Mouse (Mus musculus): ENCODE results near the gene Rab2b. TPM values are rescaled to one million over a fixed set of nuclear protein-coding genes. Genes with fewer than 3 reads are reported as not detected.
A peak's percentile ranks its signal among the peaks of the same experiment; 100 is the strongest.

Rab2b gene
- polyA plus RNA-seq (2016; fragmentation: Nextera tagmentation; extraction: Ambion mirVana): 22.7 and 25.8 TPM in 2 replicates

GRCm38 (mm10) chr14:52278932-52279746 lies at the start of gene Rab2b, which contains the start of gene Tox4:
Gene Rab2b (minus strand): TSS chr14:52279545.
Gene Tox4 (plus strand): TSS chr14:52279146.
- Histone ChIP-seq H3K27me3 (replicated peaks; ENCODE audit: low read depth, poor library complexity, severe bottlenecking) (no peaks in the 10 kb centered on the region), H3K27ac (replicated peaks) (peak within 1 kb of the TSS; percentile 87), H3K4me3 (peak within 1 kb of the TSS; percentile 75), H3K36me3 (replicated peaks) (peaks cover 25% of the 10 kb centered on the region), H3K4me1 (peaks cover 17% of the 10 kb centered on the region), H3K9me3 (no peaks in the 10 kb centered on the region)
- DNase-seq (ENCODE audit: low spot score): peak; percentile 99
- under 1% methylated on average over 66 of the region's 66 CpGs for WGBS

DNA sequence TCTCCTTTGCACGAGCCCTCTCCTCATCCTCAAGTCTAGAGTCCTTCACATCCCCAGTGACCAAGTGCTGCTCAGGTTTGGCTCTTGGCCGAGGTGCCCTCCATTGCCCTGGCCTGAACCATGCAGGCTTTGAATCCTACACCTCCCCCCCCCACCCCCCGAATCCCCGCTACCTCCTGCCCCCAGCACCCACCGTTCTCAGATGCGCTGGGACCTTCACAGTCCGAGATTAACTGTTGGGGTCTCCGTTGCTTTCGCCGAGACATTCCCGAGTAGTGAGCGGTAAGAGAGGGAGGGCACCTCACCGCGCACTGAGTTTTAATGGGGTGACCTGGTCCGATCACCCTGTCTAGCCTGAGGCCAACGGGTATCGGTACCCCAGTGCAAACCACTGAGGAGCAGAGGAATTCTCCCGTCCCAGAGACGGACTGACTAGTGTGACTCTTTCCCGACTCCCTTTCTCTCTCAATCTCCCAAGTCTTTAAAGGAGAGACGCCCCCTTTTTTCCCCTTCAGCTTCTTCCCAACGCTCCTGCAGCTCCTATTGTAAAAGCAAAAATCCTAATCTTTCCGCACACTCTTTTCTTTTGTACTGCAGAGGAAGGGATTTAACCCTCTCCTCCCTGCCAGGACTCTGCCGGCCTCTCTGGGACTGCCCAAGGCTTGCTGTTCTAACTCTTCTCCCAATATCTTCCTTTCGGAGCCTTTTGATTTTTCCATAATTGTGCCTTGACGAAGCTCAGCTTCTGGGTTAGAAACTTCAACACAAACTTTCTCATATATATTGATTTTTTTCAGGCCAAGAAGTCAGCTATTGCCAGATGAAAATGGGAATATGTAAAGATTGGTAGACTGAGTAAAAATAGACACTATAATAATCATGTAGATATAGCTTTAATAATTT lies 48.8 kb upstream of the Rab2b start, which contains the start of gene Sall2:
Sall2 (minus strand) TSS at position 853 of the 903 bp plus-strand sequence.
- peaks cover 28% of the 10 kb centered on the region for H3K27me3 ChIP-seq (replicated peaks; ENCODE audit: low read depth, poor library complexity, severe bottlenecking)
- no peaks in the 10 kb centered on the region for H3K9me3 ChIP-seq
- H3K36me3 ChIP-seq (replicated peaks): no peaks in the 10 kb centered on the region
- peak; percentile 52 for DNase-seq (ENCODE audit: low spot score)
- H3K4me1 ChIP-seq: peaks cover 49% of the 10 kb centered on the region
- peak within 1 kb of the TSS; percentile 87 for H3K27ac ChIP-seq (replicated peaks)
- under 1% methylated on average over 26 of the region's 26 CpGs for WGBS
- peak within 1 kb of the TSS; percentile 70 for H3K4me3 ChIP-seq

GRCm38 (mm10) chr14:52327375-52327901 lies 48.1 kb upstream of the Rab2b start:
- DNase-seq (ENCODE audit: low spot score): peak; percentile 49
- WGBS: under 1% methylated on average over 14 of the region's 14 CpGs
- Histone ChIP-seq H3K4me1 (peaks cover 49% of the 10 kb centered on the region), H3K9me3 (no peaks in the 10 kb centered on the region), H3K27ac (replicated peaks) (peak overlapping the region; percentile 87), H3K27me3 (replicated peaks; ENCODE audit: low read depth, poor library complexity, severe bottlenecking) (peaks cover 28% of the 10 kb centered on the region), H3K4me3 (peak overlapping the region; percentile 70), H3K36me3 (replicated peaks) (no peaks in the 10 kb centered on the region)

- H3K4me3 ChIP-seq: peak overlapping the region; percentile 70
- WGBS: 7% methylated on average over 4 of the region's 4 CpGs
Measured at GRCm38 (mm10) chr14:52325890-52326289, 46.5 kb upstream of the Rab2b start.

DNA sequence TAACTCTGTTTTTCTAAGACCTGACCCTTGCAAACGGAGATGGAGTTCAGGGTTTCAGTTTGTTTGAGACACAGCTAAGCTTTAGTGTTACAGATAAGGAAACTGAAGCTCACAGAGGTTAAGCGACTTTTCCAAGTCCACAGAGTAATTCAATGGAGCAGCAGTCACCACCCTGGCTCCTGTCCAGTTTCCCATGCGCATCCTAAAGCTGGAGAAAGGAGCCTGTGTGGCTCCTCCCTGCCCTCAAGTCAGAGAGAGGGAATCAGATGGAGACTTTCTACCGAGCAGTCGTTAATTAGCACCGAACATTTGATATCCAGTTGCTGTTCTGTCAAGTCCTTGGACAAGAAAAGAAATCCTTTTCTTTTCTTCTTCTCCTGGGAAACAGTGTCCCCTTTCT lies 40.0 kb upstream of the Rab2b start:
- Histone ChIP-seq H3K9me3 (no peaks in the 10 kb centered on the region; the same call in 1 of the 2 replicates), H3K27me3 (replicated peaks; ENCODE audit: low read depth, poor library complexity, severe bottlenecking) (no peaks in the 10 kb centered on the region), H3K36me3 (replicated peaks) (peaks cover 10% of the 10 kb centered on the region), H3K4me3 (no peak overlapping the region), H3K4me1 (peaks cover 30% of the 10 kb centered on the region), H3K27ac (replicated peaks) (no peak overlapping the region)
- WGBS: 63% methylated on average over 6 of the region's 6 CpGs
- no peak for DNase-seq (ENCODE audit: low spot score)

More at GRCm38 (mm10) chr14:52325890-52326289, 46.5 kb upstream of the Rab2b start:
- Histone ChIP-seq H3K9me3 (no peaks in the 10 kb centered on the region), H3K4me1 (peaks cover 36% of the 10 kb centered on the region), H3K27me3 (replicated peaks; ENCODE audit: low read depth, poor library complexity, severe bottlenecking) (peaks cover 28% of the 10 kb centered on the region), H3K27ac (replicated peaks) (peak overlapping the region; percentile 48; the same call in 1 of the 2 replicates), H3K36me3 (replicated peaks) (no peaks in the 10 kb centered on the region)
- DNase-seq (ENCODE audit: low spot score): peak; percentile 34

DNA sequence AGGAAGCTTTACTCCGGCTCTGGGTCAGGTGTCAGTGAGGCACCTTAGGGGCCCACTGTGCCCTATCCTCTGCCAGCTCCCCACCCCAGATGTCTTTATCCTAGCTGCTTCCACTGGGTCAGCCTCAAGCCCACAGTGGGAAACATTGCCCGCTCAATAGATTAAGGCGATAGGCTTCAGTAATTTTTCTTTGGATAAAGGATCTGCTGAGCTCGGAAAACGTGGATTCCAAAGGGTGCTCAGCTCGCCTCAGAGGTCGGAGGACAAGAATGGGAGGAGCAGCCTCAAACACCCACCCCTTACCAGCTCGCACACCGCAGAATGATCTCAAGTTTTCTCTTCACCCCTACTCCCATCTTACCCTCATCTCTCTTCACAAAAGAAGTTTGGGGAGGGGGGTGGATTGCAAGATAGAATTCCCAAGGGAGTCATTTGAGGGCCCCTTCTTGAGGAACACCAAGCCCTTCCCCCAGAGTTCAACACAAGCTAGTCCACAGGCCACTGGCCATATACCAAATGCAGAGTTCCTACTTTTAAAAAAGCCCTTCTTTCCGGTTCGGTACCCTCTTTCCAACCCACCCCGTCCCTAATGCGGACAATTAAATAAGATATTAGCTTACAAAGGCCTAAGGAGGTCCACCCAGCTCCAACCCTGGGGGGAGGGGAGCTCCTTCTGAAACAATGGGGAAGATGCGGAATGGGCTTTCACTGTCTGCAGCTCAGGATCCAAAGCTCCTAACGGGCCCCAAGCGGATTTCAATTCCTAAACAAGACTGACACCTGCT lies 37.3 kb upstream of the Rab2b start:
- no peak for DNase-seq (ENCODE audit: low spot score)
- Histone ChIP-seq H3K4me3 (peak overlapping the region; percentile 87), H3K4me1 (peaks cover 56% of the 10 kb centered on the region), H3K27ac (replicated peaks) (peak overlapping the region; percentile 99), H3K27me3 (replicated peaks; ENCODE audit: low read depth, poor library complexity, severe bottlenecking) (no peaks in the 10 kb centered on the region), H3K36me3 (replicated peaks) (peaks cover 37% of the 10 kb centered on the region), H3K9me3 (peaks cover 16% of the 10 kb centered on the region)
- 3% methylated on average over 16 of the region's 16 CpGs for WGBS

DNA sequence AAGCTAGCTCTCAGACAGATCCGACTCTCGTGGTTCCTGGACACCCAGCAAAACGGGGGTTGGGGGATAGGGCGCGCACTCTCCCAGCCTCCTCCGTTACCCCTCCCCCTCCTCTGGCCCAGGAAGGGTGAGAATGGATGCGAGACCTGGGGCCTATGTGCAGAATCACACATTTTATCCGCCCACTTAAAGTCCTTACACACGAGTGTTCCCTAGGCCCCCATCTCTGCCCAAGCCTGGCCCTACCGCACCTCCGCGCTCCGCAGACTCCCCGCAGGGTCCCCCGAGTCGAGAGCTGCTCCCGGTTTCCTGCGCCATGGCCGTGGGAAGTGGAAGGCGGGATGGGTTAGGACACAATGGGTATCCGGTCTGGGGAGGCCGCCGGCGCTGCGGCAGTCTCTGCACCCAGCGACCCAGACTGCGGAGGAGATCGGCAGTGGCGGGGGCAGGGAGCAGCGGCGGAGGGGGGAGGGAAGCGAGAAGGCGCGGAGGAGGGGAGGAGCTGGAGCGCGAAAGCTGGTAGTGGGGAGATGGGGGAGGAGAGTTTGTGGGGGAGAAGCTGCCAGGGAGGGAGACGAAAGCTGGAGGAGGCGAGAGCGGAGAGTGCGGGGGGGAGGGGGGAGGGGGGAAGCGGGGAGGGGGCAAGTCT lies 36.6 kb upstream of the Rab2b start:
- H3K9me3 ChIP-seq: peaks cover 16% of the 10 kb centered on the region
- H3K4me3 ChIP-seq: peak overlapping the region; percentile 87
- WGBS: under 1% methylated on average over 38 of the region's 41 CpGs
- no peaks in the 10 kb centered on the region for H3K27me3 ChIP-seq (replicated peaks; ENCODE audit: low read depth, poor library complexity, severe bottlenecking)
- H3K27ac ChIP-seq (replicated peaks): peak overlapping the region; percentile 99
- H3K36me3 ChIP-seq (replicated peaks): peaks cover 44% of the 10 kb centered on the region
- peaks cover 61% of the 10 kb centered on the region for H3K4me1 ChIP-seq
- DNase-seq (ENCODE audit: low spot score): peak; percentile 90

- Histone ChIP-seq H3K9me3 (peaks cover 19% of the 10 kb centered on the region), H3K36me3 (replicated peaks) (peaks cover 50% of the 10 kb centered on the region), H3K27me3 (replicated peaks; ENCODE audit: low read depth, poor library complexity, severe bottlenecking) (no peaks in the 10 kb centered on the region), H3K27ac (replicated peaks) (peak overlapping the region; percentile 99), H3K4me3 (peak overlapping the region; percentile 87), H3K4me1 (peaks cover 61% of the 10 kb centered on the region)
- no peak for DNase-seq (ENCODE audit: low spot score)
- WGBS: 6% methylated on average over 17 of the region's 17 CpGs
Measured at GRCm38 (mm10) chr14:52315283-52315780, 36.0 kb upstream of the Rab2b start.

GRCm38 (mm10) chr14:52314808-52315150 lies 35.4 kb upstream of the Rab2b start:
- Histone ChIP-seq H3K36me3 (replicated peaks) (peaks cover 55% of the 10 kb centered on the region), H3K9me3 (peaks cover 19% of the 10 kb centered on the region), H3K4me1 (peaks cover 61% of the 10 kb centered on the region), H3K27me3 (replicated peaks; ENCODE audit: low read depth, poor library complexity, severe bottlenecking) (no peaks in the 10 kb centered on the region), H3K27ac (replicated peaks) (peak overlapping the region; percentile 99), H3K4me3 (peak overlapping the region; percentile 87)
- 47% methylated on average over 8 of the region's 8 CpGs for WGBS
- peak; percentile 11 for DNase-seq (ENCODE audit: low spot score)

GRCm38 (mm10) chr14:52313931-52314807 lies 34.8 kb upstream of the Rab2b start:
- H3K27me3 ChIP-seq (replicated peaks; ENCODE audit: low read depth, poor library complexity, severe bottlenecking): no peaks in the 10 kb centered on the region
- H3K4me3 ChIP-seq: peak overlapping the region; percentile 87
- WGBS: 87% methylated on average over 26 of the region's 26 CpGs
- peaks cover 58% of the 10 kb centered on the region for H3K4me1 ChIP-seq
- H3K27ac ChIP-seq (replicated peaks): peak overlapping the region; percentile 99; the same call in 1 of the 2 replicates
- peaks cover 19% of the 10 kb centered on the region for H3K9me3 ChIP-seq
- no peak for DNase-seq (ENCODE audit: low spot score)
- H3K36me3 ChIP-seq (replicated peaks): peaks cover 62% of the 10 kb centered on the region
